Mouse (Mus musculus): ENCODE results near the gene Boc. TPM values are rescaled to one million over a fixed set of nuclear protein-coding genes. Genes with fewer than 3 reads are reported as not detected.

The Boc gene
- polyA plus RNA-seq, 1 experiment, result 14.3 TPM

- H3K4me1 ChIP-seq (ENCODE audit: control insufficient read depth, insufficient read depth, low read length), result peaks cover 3% of the 10 kb centered on the region
- no peak overlapping the region for H3K4me3 ChIP-seq (ENCODE audit: insufficient read depth, low read length)
- TF ChIP-seq CTCF (IDR thresholded peaks at IDR 0.05; ENCODE audit: extremely low read depth, insufficient read depth, low read length), result no peak
- TF ChIP-seq POLR2A (IDR thresholded peaks at IDR 0.05; ENCODE audit: extremely low read depth, insufficient read depth, low read length), result no peak
- H3K27ac ChIP-seq (ENCODE audit: insufficient read depth, low read length), result no peak overlapping the region
Measured at GRCm38 (mm10) chr16:44532851-44533250, 25.8 kb downstream of the Boc start.

GRCm38 (mm10) chr16:44531239-44531797 is 27.4 kb downstream of the Boc start:
- no peak for TF ChIP-seq POLR2A (IDR thresholded peaks at IDR 0.05; ENCODE audit: extremely low read depth, insufficient read depth, low read length)
- no peak for TF ChIP-seq CTCF (IDR thresholded peaks at IDR 0.05; ENCODE audit: extremely low read depth, insufficient read depth, low read length)
- peaks cover 9% of the 10 kb centered on the region for H3K4me1 ChIP-seq (ENCODE audit: control insufficient read depth, insufficient read depth, low read length)
- H3K4me3 ChIP-seq (ENCODE audit: insufficient read depth, low read length), result peak overlapping the region; percentile 14; the same call in 1 of the 2 replicates
- H3K27ac ChIP-seq (ENCODE audit: insufficient read depth, low read length), result no peak overlapping the region

- Histone ChIP-seq H3K4me1 (ENCODE audit: control insufficient read depth, insufficient read depth, low read length) (peaks cover 10% of the 10 kb centered on the region), H3K27ac (ENCODE audit: insufficient read depth, low read length) (no peak overlapping the region), H3K4me3 (ENCODE audit: insufficient read depth, low read length) (peak overlapping the region; percentile 14; the same call in 1 of the 2 replicates)
- TF ChIP-seq CTCF (IDR thresholded peaks at IDR 0.05; ENCODE audit: extremely low read depth, insufficient read depth, low read length) (no peak), POLR2A (IDR thresholded peaks at IDR 0.05; ENCODE audit: extremely low read depth, insufficient read depth, low read length) (no peak)
Measured at GRCm38 (mm10) chr16:44530829-44531228, 27.9 kb downstream of the Boc start.

GRCm38 (mm10) chr16:44530191-44530590 is 28.5 kb downstream of the Boc start:
- no peak for TF ChIP-seq CTCF (IDR thresholded peaks at IDR 0.05; ENCODE audit: extremely low read depth, insufficient read depth, low read length)
- TF ChIP-seq POLR2A (IDR thresholded peaks at IDR 0.05; ENCODE audit: extremely low read depth, insufficient read depth, low read length), result no peak
- no peak overlapping the region for H3K4me3 ChIP-seq (ENCODE audit: insufficient read depth, low read length)
- no peak overlapping the region for H3K27ac ChIP-seq (ENCODE audit: insufficient read depth, low read length)
- peaks cover 10% of the 10 kb centered on the region for H3K4me1 ChIP-seq (ENCODE audit: control insufficient read depth, insufficient read depth, low read length)

DNA sequence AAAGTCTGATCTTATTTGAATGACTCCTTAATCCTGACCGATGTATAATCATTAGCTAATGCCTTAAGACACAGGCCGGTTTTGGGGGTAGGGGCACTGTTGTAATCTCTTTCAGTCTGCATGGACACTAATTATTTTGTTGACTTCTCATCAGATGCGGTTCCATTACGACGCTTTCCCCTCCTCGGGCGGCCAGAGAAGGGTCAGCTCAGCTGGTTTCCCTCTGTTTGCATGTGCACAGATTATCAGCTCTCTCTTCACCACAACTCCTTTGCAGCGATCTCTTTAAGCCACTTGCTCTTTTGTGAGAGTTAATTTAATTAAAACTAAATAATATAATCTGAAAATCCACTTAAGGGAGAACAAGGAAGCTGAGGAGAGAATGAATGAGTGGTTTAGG is 29.0 kb downstream of the Boc start:
- peaks cover 10% of the 10 kb centered on the region for H3K4me1 ChIP-seq (ENCODE audit: control insufficient read depth, insufficient read depth, low read length)
- no peak overlapping the region for H3K4me3 ChIP-seq (ENCODE audit: insufficient read depth, low read length)
- TF ChIP-seq POLR2A (IDR thresholded peaks at IDR 0.05; ENCODE audit: extremely low read depth, insufficient read depth, low read length) (no peak), CTCF (IDR thresholded peaks at IDR 0.05; ENCODE audit: extremely low read depth, insufficient read depth, low read length) (no peak)
- no peak overlapping the region for H3K27ac ChIP-seq (ENCODE audit: insufficient read depth, low read length)

- TF ChIP-seq POLR2A (IDR thresholded peaks at IDR 0.05; ENCODE audit: extremely low read depth, insufficient read depth, low read length) (no peak), CTCF (IDR thresholded peaks at IDR 0.05; ENCODE audit: extremely low read depth, insufficient read depth, low read length) (no peak)
- H3K4me3 ChIP-seq (ENCODE audit: insufficient read depth, low read length), result no peak overlapping the region
- no peak overlapping the region for H3K27ac ChIP-seq (ENCODE audit: insufficient read depth, low read length)
- peaks cover 12% of the 10 kb centered on the region for H3K4me1 ChIP-seq (ENCODE audit: control insufficient read depth, insufficient read depth, low read length)
Measured at GRCm38 (mm10) chr16:44528955-44529354, 29.7 kb downstream of the Boc start.

- no peak overlapping the region for H3K27ac ChIP-seq (ENCODE audit: insufficient read depth, low read length)
- no peak for TF ChIP-seq CTCF (IDR thresholded peaks at IDR 0.05; ENCODE audit: extremely low read depth, insufficient read depth, low read length)
- TF ChIP-seq POLR2A (IDR thresholded peaks at IDR 0.05; ENCODE audit: extremely low read depth, insufficient read depth, low read length), result no peak
Measured at GRCm38 (mm10) chr16:44527218-44527905, 31.3 kb downstream of the Boc start.

DNA sequence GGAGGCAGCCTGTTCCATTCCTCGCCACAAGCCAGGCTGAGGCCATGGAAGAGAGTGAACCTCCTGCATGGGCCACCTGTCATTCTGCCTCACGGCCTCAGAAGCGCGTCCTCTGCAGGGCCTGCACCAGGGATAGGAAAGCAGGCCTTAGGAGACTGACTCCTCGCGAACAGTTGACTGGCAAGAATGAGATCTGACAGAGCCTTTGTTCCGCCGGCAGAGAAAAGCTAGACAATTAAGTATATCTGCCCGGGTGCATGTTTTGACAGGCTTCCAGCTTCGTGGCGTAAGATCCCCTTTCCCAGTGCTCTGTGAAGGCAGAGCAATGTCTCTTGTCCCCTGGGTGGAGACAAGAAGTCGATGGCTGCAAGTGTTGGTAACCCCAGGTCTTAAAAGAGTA is 32.0 kb downstream of the Boc start:
- TF ChIP-seq CTCF (IDR thresholded peaks at IDR 0.05; ENCODE audit: extremely low read depth, insufficient read depth, low read length), result no peak
- TF ChIP-seq POLR2A (IDR thresholded peaks at IDR 0.05; ENCODE audit: extremely low read depth, insufficient read depth, low read length), result no peak
- peak overlapping the region; percentile 69; the same call in 1 of the 2 replicates for H3K27ac ChIP-seq (ENCODE audit: insufficient read depth, low read length)
- peaks cover 12% of the 10 kb centered on the region for H3K4me1 ChIP-seq (ENCODE audit: control insufficient read depth, insufficient read depth, low read length)
- H3K4me3 ChIP-seq (ENCODE audit: insufficient read depth, low read length), result no peak overlapping the region

More at GRCm38 (mm10) chr16:44527218-44527905, 31.3 kb downstream of the Boc start:
- H3K4me1 ChIP-seq (ENCODE audit: control insufficient read depth, insufficient read depth, low read length), result peaks cover 12% of the 10 kb centered on the region
- no peak overlapping the region for H3K4me3 ChIP-seq (ENCODE audit: insufficient read depth, low read length)

DNA sequence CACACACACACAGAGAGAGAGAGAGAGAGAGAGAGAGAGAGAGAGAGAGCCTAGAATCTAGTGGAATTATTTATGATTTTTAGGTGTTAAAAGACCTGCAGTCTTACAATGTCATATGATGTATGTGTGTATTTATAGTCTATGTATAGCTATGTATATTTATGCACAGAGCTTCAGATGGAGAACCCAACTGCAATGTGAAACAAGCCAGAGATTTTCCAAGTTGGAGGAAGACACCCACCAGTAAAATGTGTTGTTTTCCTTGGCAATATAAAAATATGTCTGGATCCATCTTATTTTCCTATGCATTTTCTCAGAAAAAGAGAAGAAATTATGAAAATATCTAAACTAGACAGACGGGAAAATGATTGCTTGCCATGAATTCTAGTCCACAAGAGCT is 32.7 kb downstream of the Boc start:
- TF ChIP-seq POLR2A (IDR thresholded peaks at IDR 0.05; ENCODE audit: extremely low read depth, insufficient read depth, low read length) (no peak), CTCF (IDR thresholded peaks at IDR 0.05; ENCODE audit: extremely low read depth, insufficient read depth, low read length) (no peak)
- H3K27ac ChIP-seq (ENCODE audit: insufficient read depth, low read length), result peak overlapping the region; percentile 69; the same call in 1 of the 2 replicates

DNA sequence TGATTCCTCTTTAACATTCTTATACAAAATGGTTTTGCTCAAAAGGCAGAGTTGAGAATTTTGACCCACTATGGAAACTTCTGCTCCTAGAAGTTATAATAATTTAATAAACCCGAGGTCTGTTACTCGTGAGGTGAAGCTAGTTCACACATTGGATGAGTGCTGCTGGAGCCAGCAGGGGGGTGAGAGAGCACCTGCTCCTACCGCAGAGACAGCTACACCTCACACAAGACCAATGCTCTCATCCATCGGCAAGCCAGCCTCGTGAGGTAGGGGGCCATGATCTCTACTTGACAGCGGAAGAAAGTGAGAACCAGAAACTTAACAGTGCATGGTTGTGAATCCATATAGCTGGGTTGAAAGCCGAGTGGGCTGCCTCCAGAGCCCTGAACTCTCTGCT is 35.1 kb downstream of the Boc start:
- Histone ChIP-seq H3K4me3 (ENCODE audit: insufficient read depth, low read length) (no peak overlapping the region), H3K4me1 (ENCODE audit: control insufficient read depth, insufficient read depth, low read length) (peaks cover 9% of the 10 kb centered on the region), H3K27ac (ENCODE audit: insufficient read depth, low read length) (no peak overlapping the region)
- TF ChIP-seq POLR2A (IDR thresholded peaks at IDR 0.05; ENCODE audit: extremely low read depth, insufficient read depth, low read length) (no peak), CTCF (IDR thresholded peaks at IDR 0.05; ENCODE audit: extremely low read depth, insufficient read depth, low read length) (no peak)

More for the DNA sequence above, 32.7 kb downstream of the Boc start:
- Histone ChIP-seq H3K4me3 (ENCODE audit: insufficient read depth, low read length) (no peak overlapping the region), H3K4me1 (ENCODE audit: control insufficient read depth, insufficient read depth, low read length) (peaks cover 12% of the 10 kb centered on the region)
